Mouse (Mus musculus): ENCODE data around the gene Fen1.
"Not testable (repeated sequence)": the region's sequence is repeated elsewhere in the genome, so short reads cannot be mapped to it uniquely, and the experiment has no call there.

The Fen1 gene

GRCm38 (mm10) chr19:10176477-10176876 is 27.5 kb downstream of the Fen1 start:
- no peak for DNase-seq

GRCm38 (mm10) chr19:10174956-10175355 is 29.0 kb downstream of the Fen1 start:
- DNase-seq, result no peak

GRCm38 (mm10) chr19:10173844-10174539 is 30.0 kb downstream of the Fen1 start:
- no peak for DNase-seq

GRCm38 (mm10) chr19:10173116-10173718 is 30.8 kb downstream of the Fen1 start:
- no peak for DNase-seq

GRCm38 (mm10) chr19:10171846-10172245 is 32.1 kb downstream of the Fen1 start:
- DNase-seq, result no peak

GRCm38 (mm10) chr19:10171359-10171758 is 32.6 kb downstream of the Fen1 start:
- DNase-seq, result no peak

- no peak for DNase-seq
Measured at GRCm38 (mm10) chr19:10170466-10170865, 33.5 kb downstream of the Fen1 start.

- not testable (repeated sequence) for DNase-seq
Measured at GRCm38 (mm10) chr19:10169692-10170330, 34.2 kb downstream of the Fen1 start.

GRCm38 (mm10) chr19:10169179-10169578 is 34.8 kb downstream of the Fen1 start:
- no peak for DNase-seq

- DNase-seq, result no peak
Measured at GRCm38 (mm10) chr19:10168441-10168840, 35.5 kb downstream of the Fen1 start.

GRCm38 (mm10) chr19:10167951-10168350 is 36.0 kb downstream of the Fen1 start:
- no peak for DNase-seq

- DNase-seq, result no peak
Measured at GRCm38 (mm10) chr19:10167112-10167511, 36.9 kb downstream of the Fen1 start.

- not testable (repeated sequence) for DNase-seq
Measured at GRCm38 (mm10) chr19:10165928-10166327, 38.0 kb downstream of the Fen1 start.

GRCm38 (mm10) chr19:10163896-10164295 is 40.1 kb downstream of the Fen1 start:
- no peak for DNase-seq

GRCm38 (mm10) chr19:10157725-10158124 is 46.2 kb downstream of the Fen1 start:
- no peak for DNase-seq

- no peak for DNase-seq
Measured at GRCm38 (mm10) chr19:10149189-10149588, 54.8 kb downstream of the Fen1 start.

Data from thymus, postnatal 36 days (tissue).